Mouse (Mus musculus) layer of hippocampus, adult 9-11 months (tissue): ENCODE measurements around the gene Dnmt3a.

Experiments used
- DNase-seq: peaks from one replicate; pipeline ENCODE4 v3.0.0; 2022

Gene Dnmt3a

DNA sequence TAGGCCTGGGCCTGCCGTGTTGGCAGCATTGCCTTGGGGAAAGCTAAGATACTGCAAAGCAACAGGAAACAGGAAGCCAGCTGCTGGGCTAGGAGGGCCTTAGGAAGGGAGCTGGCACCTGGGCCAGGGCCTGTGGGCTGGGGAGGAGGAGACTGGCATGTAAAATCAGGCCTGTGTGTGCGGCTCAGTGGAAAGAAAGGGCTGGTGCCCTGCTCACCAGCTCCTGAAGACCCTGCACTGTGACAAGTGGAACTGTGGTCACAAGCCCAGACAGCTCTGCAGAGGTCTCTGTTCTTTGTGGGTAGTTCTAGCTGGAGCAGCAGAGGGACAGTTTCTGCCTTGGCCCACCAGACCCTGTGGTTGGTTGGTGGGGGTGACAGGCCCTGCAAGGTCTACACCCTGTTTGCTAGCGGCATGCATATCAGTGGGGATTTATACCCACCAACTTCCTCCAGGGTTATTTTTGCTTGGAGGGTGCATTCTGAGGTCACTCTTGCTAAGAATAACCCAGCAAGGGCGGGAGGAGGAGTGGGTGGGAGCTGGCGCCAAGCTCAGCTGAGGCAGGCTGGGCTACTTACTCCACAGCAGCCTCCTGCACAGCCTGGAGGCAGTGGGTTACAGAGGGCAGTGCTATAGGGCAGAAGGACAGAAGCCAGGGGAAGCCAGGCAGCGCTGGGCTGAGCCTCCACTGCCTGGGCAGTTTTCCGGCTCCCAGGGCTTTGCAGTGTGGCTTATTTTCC, 50.1 kb downstream of the Dnmt3a start:
- DNase-seq = peak; percentile 90

- DNase-seq = no peak
These were observed 50.9 kb downstream of the Dnmt3a start for GRCm38 (mm10) chr12:3856748-3857147.

DNA sequence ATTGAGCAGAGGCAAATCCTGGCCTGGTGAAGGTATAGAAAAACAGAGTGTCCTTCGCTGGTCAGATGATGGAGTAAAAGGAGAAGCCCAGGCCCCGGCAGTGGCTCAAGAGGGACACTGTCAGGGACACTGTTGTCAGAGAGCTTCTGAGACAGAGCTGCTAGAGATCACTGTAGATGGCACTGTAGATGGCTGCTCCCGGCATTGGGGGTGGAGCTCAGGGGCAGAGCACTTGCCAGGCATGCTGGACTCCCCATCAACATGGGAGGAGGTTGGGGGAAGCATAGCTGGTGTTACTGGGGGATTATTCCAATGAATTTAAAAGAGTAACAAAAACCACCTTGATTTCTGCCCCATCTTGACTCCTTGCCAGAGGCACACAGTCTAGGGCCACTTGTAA, 51.4 kb downstream of the Dnmt3a start:
- DNase-seq = no peak

GRCm38 (mm10) chr12:3857773-3858172, 52.0 kb downstream of the Dnmt3a start:
- DNase-seq = no peak

GRCm38 (mm10) chr12:3858754-3859153, 52.9 kb downstream of the Dnmt3a start:
- DNase-seq = no peak

DNA sequence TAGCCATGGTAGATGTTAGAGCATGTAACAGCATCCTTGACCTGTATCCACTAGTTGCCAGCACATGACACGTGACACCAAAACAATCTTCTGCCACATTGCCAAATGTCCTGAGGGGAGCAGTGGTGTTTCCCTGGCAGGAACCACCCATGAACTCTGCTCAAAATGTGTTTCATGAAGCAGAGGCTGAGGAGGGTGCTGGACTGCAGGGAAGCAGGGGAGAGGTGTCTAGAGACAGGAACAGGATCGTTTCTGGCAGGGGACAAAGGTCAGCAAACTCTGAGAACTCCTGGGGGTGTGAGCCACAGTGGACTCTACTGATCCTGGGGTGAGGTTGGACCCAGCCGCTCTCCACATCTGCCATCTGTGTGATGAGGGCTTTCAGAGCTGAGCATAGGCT, 53.7 kb downstream of the Dnmt3a start:
- no peak for DNase-seq

- no peak for DNase-seq
These were observed 54.2 kb downstream of the Dnmt3a start for GRCm38 (mm10) chr12:3860005-3860404.

DNA sequence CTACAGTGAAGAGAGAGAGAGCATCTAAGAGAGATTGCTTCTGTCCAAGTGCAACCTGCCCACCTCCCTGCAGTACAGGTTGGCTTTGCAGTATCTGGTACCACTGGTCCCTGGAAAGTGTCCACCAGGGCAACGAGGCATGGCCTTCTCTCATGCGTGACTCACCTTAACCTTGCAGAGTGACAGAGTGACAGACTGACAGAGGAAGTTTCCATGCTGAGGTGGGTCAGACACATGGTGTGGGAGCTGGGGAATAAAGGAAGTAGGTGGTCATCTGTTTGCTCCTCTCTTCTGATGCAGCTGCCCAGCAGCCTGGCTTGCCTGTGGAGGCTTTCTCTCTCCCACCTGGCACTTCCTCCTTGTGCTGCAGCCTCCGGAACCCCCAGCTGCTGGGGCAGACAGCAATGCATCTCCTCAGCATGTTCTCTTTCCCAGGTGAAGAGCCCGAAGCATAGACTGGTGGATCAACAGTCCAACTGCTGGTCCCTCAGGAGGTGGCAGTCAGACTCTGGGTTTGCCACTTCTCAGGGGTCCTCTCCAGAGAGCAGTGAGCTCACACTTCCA, 55.9 kb downstream of the Dnmt3a start:
- no peak for DNase-seq

GRCm38 (mm10) chr12:3862253-3862652, 56.4 kb downstream of the Dnmt3a start:
- DNase-seq = peak; percentile 74

DNA sequence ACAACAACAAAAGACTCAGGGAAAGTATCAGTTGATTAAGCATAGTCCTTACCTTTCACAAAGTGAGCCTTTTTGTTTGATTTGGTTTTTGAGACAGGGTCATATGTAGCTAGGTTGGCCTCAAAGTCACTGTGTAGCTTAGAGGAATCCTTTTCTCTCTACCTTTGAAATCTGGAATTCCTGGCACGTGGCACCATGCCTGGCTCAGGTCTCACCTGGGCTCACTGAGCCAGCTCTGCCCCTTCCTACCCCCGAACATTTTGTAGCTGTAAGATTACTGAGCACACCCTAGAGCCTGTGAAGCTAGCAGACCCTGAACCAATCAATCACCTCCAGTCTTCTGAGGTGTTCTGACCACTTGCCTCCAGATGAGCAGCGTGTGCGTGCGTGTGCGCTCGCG, 58.4 kb downstream of the Dnmt3a start:
- no peak for DNase-seq

GRCm38 (mm10) chr12:3865594-3865993, 59.8 kb downstream of the Dnmt3a start:
- no peak for DNase-seq

DNA sequence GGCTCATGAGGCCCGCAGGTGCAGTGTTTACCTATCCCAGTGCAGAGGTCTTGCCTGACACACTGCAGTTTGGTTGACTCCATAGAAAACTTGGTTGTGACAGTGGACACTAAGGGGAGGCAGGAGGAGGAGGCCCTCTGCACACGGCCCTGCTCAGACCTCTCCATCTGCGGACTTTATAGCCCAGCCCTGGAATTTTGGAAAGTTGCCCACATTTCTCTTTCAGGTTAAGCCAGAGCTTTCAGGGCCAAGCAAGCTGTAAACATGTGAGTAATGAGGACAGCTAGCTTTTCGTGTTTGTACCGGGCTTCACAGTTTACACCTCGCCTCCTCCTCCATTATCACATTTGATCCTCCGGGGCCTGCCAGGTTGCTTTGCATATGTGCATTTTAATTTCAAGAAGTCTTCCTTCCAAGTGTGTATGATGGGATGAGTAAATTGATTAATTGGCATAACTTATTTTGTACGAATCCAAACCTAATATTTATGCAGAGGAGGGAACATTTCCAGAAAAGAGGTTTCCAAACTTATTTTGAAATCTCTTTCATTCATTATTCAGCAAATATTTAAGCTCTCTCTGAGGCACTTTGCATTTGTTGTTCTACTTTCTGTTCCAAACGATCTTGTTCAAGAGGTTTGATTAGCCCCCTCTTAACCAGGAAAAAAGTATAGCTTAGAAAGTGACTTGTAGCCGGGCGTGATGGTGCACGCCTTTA, 61.0 kb downstream of the Dnmt3a start:
- DNase-seq = no peak

GRCm38 (mm10) chr12:3868115-3868514, 62.3 kb downstream of the Dnmt3a start:
- DNase-seq = peak; percentile 67

- peak; percentile 85 for DNase-seq
These were observed 63.1 kb downstream of the Dnmt3a start for GRCm38 (mm10) chr12:3868676-3869458.

DNA sequence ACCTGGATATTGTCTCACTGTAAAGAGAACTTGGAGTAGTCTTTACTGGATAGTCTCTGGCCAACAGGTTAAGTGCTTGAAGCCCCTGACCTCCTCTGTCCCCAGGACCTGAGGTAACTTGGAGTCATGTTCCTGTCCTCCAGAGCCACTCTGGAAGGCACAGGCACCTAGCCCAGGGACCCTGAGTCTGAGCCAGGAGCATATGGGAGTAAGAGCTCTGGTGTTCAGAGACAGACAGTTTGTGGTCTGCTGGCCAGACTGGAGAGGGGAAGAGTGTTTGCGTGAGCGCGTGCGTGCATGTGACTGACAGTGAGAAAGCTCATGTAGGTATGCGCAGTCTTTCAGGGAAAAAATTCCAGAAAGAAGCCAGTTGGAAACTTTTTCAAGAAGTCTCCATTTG, 64.2 kb downstream of the Dnmt3a start:
- DNase-seq = no peak

GRCm38 (mm10) chr12:3870859-3871462, 65.2 kb downstream of the Dnmt3a start:
- DNase-seq = no peak

GRCm38 (mm10) chr12:3871637-3872036, 65.8 kb downstream of the Dnmt3a start:
- peak; percentile 80 for DNase-seq

DNA sequence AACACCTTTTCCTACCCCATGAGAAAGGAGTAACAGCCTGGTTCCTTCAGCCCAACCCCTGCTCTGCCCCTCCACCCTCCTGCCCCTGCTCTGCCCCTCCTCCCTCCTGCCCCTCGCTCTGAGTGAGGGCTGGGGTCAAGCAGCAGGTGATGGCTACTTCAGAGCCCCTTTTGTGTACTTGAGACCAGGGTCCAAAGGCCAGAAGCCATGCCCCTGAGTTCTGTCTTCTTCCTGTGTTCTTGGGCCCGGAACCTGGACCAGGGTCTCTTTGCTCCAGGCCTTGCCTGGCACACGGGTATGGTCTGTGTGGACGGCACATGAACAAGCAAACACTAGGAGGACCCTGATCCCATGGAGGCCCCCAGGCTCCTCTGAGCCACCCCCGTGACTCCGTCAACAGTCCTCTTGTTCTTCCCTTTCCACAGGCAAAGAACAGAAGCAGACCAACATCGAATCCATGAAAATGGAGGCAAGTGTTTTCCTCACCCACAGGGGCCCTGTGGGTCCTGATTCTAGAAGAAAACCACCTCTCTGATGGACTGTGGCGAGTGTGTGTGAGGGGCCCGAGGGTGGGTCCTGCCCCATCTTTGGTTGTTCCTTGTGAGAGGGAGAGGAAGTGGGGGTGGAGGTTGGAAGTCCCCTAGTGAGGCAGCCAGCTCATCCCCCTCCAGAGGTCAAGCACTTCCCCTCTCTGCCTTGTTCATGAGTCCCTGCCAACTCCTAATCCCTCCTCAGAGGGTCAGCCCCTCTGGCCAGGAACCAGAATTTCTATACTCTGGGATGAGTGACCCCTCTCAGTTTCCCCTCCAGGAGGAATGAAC, 66.8 kb downstream of the Dnmt3a start:
- peak; percentile 68 for DNase-seq

- no peak for DNase-seq
These were observed 69.7 kb downstream of the Dnmt3a start for GRCm38 (mm10) chr12:3875474-3875873.

- DNase-seq = no peak
These were observed 71.6 kb downstream of the Dnmt3a start for GRCm38 (mm10) chr12:3877376-3877775.

DNA sequence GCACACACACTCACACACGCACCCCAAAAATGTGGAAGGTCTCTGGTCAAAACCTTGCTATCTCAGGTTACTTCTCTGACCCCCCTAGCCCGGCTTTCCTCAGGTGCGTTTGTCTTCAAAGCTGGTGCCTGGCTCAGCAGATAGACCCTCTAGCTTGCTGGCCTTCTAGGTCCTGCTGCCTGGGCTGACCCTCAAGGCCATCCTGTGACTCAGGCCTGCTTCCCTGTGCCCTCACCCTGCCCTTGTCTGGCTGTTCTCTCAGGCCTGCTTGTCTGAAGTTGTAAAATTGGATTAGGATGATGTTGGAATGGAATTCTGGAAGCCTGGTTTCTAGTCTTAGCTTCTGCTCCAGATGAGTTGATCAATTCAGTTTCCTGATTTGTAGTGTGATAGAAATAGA, 75.7 kb downstream of the Dnmt3a start:
- DNase-seq = no peak

DNA sequence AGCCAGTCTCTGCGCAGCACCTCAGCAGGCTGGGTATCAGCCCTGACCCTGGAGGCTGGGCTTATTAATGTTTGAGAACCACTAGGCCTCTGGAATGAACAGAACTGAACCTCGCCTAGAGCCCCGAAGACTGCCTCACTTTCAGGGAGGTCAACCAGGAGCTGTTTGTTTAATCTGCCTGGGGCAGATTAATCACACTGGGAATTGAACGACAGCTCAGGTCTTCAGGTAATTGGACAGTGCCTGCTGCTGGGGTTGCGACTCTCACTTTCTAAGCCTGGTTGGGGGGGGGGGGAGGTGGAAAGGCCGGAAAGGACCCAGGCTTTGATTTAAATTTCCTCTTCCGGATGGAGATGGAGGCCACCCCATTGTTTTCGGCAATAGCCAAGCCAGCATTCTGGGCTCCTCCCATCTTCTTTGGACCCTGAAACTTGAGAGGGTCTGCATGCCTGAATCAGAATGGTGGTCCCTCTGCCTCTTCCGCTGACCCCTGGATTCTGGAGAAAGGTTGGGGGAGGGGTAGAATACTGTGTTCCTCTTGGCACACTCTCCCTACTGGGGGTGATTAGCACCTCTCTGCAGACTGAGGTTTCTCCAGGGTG, 79.2 kb downstream of the Dnmt3a start:
- no peak for DNase-seq
